Mouse (Mus musculus): ENCODE results near the gene Ltbp1. TPM values are rescaled to one million over a fixed set of nuclear protein-coding genes. Genes with fewer than 3 reads are reported as not detected.

Ltbp1 gene
- total RNA-seq, 1 experiment from 2014 or later, result 11.0 TPM

DNA sequence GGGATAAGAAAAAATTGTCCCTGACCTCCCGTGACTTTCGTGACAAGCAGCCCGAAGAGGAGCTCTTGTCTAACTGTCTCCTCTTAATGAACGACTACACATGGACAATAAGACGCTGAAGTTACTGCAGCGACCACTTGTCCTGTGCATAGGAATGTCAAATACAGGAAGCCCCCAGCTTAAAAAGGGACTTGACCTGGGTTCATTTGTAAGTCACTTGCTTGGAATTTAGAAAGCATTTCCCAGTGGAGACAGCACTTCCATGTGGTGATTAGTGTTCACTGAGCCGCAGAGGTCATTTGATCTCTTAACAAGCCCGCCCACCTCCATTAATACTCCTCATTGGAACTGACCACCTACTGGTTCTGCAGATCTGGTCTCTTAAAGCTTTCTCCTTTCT is 61.9 kb downstream of the Ltbp1 start:
- DNase-seq, result no peak

GRCm38 (mm10) chr17:75069232-75069631 is 63.9 kb downstream of the Ltbp1 start:
- no peak for DNase-seq

- DNase-seq, result no peak
These were observed 65.8 kb downstream of the Ltbp1 start for GRCm38 (mm10) chr17:75071174-75071573.

GRCm38 (mm10) chr17:75071749-75072148 is 66.4 kb downstream of the Ltbp1 start:
- DNase-seq, result no peak

GRCm38 (mm10) chr17:75073887-75074286 is 68.5 kb downstream of the Ltbp1 start:
- DNase-seq, result no peak

- no peak for DNase-seq
These were observed 69.8 kb downstream of the Ltbp1 start for GRCm38 (mm10) chr17:75074978-75075699.

GRCm38 (mm10) chr17:75081401-75081800 is 76.0 kb downstream of the Ltbp1 start:
- DNase-seq, result no peak

DNA sequence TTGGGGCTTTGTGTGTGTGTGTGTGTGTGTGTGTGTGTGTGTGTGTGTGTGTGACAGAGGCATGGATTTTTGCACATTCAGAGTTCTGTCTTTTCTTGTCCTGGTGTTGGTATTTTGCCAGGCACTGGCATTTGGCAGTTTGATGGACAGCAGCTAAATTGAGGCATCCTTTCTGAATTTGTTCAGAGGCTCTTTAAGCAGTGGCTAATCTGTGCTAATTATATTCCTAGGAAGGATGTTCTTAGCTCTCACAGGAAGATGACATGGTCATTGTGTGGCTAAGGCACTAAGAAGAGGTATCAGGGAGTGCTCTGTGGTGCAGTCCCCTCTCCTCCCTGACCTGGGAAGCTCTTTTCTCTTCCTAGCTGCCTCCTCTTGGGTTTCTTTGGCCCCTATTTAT is 77.1 kb downstream of the Ltbp1 start:
- DNase-seq, result no peak

DNA sequence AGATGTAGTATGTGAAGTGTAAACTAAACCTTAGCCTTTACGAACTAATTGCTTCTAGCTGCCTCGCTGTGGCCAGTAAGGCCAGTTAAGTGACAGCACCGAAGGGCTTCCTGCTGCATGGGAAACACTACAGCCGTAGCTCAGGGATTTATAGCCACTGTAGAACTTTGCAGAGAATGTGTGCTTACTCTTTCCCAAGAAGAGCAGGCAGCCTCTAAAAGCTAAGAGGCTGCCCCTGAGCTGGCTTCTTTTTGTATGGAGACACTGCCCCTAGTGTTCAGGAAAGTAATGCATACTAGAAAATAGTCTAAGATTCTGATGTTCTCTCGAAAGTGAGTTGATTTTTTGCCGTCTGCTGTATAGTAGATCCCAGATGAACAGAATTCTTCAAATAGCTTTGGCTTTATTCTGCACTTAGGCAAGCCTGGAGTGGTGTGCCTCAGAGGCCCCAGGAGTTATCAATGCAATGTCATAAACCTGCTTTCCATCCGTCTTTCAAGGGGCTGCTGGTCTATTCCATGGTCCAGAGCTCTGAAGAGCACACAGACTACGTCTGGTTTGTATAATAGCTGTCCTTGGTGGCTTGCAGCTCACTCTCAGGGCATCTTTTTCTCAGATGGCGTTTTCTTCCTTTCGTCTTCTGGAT is 82.1 kb downstream of the Ltbp1 start:
- no peak for DNase-seq

GRCm38 (mm10) chr17:75088232-75088631 is 82.9 kb downstream of the Ltbp1 start:
- no peak for DNase-seq

DNA sequence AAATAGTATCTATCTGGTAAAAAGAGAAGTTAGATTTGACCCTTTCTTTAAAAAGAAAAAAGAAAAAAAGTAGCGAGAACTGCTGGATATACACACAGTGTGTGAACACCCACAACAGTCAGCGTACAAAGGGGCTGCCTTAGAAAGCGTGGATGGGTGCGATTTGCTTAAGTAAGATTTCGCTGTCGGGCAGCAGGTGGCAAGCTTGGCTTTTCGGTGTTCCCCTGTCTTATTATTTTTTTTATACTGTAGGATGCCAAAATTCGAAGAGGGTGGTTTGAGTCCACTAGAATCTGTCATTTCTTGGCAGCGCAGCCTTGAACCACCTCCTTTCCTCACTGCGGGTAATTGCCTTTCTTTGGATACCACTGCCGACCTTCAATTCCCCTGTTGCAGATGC is 83.4 kb downstream of the Ltbp1 start:
- DNase-seq, result peak; percentile 10

- DNase-seq, result no peak
These were observed 85.2 kb downstream of the Ltbp1 start for GRCm38 (mm10) chr17:75090556-75090955.

DNA sequence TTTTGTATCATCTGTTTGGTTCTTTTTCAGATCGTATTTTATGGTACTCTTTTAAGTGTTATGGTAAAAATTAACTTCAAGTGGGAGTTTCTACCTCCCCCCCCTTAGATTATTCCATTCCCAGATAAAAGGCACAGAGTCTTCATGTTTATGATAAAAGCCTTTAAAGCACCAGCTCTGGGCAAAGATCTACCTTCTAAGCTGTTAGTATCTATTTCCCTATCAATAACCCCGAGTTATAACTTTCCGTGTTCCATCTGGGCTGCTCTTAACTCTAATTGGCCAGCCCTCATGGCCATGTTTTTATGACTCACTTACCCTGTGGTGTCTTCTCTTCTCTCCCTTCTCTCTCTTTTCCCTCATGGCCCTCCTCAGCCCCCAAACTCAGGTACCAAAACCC is 88.2 kb downstream of the Ltbp1 start:
- no peak for DNase-seq

- DNase-seq, result no peak
These were observed 89.2 kb downstream of the Ltbp1 start for GRCm38 (mm10) chr17:75094591-75094990.

DNA sequence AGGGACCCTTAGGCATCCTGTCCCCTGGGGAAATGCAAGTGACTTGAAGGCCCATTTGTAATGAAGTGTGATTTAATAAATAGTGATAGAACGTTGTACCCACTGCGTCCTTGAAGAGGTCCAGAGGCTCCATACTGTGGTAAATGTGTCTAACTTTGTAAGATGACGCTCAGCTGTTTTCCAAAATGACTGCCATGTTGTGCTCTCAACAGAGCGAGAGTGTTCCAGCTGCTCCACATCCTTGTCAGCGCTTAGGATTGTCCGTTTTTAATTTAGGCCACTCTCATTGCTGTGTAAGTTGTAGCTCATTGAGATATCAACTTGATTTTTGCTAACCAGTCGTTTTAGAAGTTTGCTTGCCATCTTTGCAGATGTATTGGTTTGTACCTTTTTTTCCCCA is 91.4 kb downstream of the Ltbp1 start:
- no peak for DNase-seq

GRCm38 (mm10) chr17:75097367-75097766 is 92.0 kb downstream of the Ltbp1 start:
- no peak for DNase-seq

DNA sequence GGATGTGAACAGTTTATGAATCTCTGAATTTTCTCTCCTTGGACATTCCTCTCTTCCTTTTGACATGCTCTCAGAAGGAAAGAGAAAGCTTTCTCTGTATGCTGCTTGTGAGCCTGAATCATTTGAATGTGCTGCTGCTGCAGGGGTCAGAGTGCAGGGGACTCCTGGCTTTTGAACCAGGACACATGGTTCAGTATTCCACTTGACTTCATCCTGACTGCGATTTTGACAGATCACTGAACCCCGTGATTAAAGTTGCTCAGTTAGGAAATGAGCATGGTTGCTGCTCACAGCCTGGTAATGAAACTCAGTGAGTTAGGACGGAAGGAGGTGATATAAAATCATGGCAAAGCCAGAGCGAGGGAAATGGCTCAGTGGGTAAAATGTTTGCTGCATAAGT is 95.8 kb downstream of the Ltbp1 start:
- no peak for DNase-seq

- no peak for DNase-seq
These were observed 96.6 kb downstream of the Ltbp1 start for GRCm38 (mm10) chr17:75101994-75102393.

DNA sequence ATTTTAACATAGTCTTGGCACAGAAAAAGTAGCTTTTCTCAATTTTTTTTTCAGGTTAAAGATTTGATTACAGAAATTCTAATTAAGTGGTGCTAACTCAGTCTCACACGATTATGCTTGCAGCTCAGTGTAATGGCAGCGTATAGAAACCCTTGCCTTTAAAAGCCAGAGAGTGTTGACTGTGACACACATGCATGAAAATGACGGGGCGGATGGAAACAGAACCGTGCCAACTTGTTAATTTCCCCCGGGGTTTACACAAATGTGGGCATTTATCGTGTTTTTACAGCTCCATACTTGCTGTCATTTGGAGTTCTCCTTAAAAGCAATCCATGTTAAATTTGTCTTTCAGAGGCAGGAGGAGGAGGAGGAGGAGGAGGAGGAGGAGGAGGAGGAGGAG is 102.0 kb downstream of the Ltbp1 start:
- no peak for DNase-seq

- no peak for DNase-seq
These were observed 102.5 kb downstream of the Ltbp1 start for GRCm38 (mm10) chr17:75107879-75108278.

- no peak for DNase-seq
These were observed 103.8 kb downstream of the Ltbp1 start for GRCm38 (mm10) chr17:75109081-75109716.

DNA sequence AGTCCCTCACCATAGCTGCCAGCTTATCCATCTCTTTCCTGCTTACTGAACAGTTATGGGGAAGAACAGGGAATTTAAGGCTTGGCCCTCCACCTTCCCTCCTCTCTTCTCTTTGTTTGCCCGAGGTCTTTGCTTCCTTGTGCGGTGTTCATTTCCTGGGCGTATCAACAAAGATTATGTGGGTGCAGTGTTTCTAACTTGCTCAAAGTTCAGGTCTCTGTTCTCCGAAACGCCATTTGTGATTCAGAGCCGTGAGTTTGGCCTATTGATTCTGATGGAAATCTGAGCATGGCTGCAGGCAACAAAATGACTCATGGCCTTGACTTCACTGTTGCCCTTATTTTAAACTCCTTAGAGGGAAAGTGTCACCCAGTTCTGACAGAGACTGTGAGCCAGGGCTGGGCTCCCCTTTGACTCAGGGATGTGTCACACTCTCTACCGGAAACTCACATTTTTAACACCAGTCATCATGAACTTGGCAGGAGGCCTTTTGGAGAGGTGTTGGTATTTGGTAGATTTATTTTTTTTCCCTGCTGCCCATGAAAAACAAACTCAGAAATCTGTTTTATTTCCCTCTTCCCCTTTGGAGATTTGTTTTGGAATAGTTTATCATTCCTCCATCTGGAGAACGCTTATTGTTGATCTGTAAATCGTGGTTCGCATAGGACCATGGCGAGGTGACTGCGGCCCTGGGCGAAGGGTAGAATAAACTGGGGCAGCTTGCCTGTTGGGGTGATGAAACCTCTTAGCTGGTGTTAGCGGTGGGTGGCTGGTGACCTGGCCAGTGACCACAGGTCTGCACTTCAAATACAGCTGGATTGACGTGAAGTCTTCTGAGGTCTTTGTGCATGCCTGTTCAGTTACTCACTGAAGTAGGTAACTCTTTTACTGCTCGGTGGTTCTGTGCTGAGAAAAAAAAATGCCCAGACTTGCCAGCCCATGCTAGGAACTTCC is 105.2 kb downstream of the Ltbp1 start:
- DNase-seq, result peak; percentile 39
